Mouse (Mus musculus) spleen, postnatal 4 days (tissue): ENCODE measurements at regions not wholly inside any gene's neighbourhood (a gene's known extent, or its start where the extent isn't known, plus 50 kb on each side); places are given as distances from the start of the nearest gene placed in this dataset.

Source experiments
- DNase-seq, 2 experiments: peaks; one replicate each; pipeline ENCODE4 v3.0.0; 2022; ENCODE audit warnings: low spot score in 2 of 2

- no peak for DNase-seq
These were observed 109.4 kb upstream of the Frg1 start for GRCm38 (mm10) chr8:41526283-41526682.

GRCm38 (mm10) chr8:41485163-41485562 is 68.3 kb upstream of the Frg1 start:
- no peak for DNase-seq

GRCm38 (mm10) chr8:41483297-41483696 is 66.4 kb upstream of the Frg1 start:
- no peak for DNase-seq

- no peak for DNase-seq
These were observed 56.3 kb upstream of the Frg1 start for GRCm38 (mm10) chr8:41472992-41473699.

GRCm38 (mm10) chr8:41472233-41472632 is 55.4 kb upstream of the Frg1 start:
- no peak for DNase-seq
